ENCODE assay signal across 10 mouse cellular contexts in the genomic region with DNA sequence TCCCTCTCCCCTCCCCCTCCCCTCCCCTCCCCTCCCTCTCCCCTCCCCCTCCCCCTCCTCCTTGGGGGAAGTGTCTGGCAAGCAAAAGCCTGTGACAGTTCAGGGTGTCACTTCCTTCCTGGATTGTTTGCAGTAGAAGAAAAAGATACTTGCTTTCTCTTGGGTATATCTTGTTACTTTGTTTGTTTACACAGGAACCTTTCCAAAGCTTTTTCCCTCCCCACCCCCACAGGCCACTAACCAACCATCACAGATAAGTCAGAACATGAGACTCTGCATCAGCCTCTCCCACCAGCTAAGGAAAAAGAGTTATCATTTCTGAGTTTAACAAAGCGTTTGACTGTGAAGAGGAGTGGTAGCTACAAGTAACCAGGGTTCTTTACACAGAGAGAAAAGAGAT.
A peak's percentile ranks its signal among the peaks of the same experiment; 100 is the strongest.
DNase-seq lines count a peak whose midpoint lies in the region; ATAC-seq lines count a peak whose summit lies in the region.
"Had no signal": no experiment of that assay in that cellular context is flagged by ENCODE, and none has a peak within 500 bp of the region (broad histone marks: within the 10 kb centered on the region; RNA-seq: fewer than 3 reads in every experiment).

No protein-coding gene starts in this region.

- ATAC-seq in CD4-positive, CD25-positive, alpha-beta regulatory T cell, adult 4 months, result peak; percentile 54
- ATAC-seq in heart, embryonic 12.5 days (ENCODE audit: insufficient number of reproducible peaks, low FRiP score), result peak; percentile 53; the same call in 1 of the 2 replicates
- ATAC-seq in liver, embryonic 16.5 days (ENCODE audit: low read depth), result no peak

- DNase-seq in adrenal gland, adult (ENCODE audit: inconsistent age in 2 of 2, low spot score in 1 of 2), result peak; percentile 13 to 47
- no peak for DNase-seq in adrenal gland, adult 8-10 months
- no peak for DNase-seq in yolk sac, embryonic 10.5 days (ENCODE audit: low spot score)
- no peak for DNase-seq in cerebellum, adult 9-10 months
- no peak for DNase-seq in spleen, postnatal 4 days (ENCODE audit: low spot score in 2 of 2)
- DNase-seq: right cerebral cortex, postnatal 4 days had no signal

- H3K4me1 ChIP-seq in heart, embryonic 12.5 days (replicated peaks), result peaks cover 6% of the 10 kb centered on the region
- peaks cover 6% of the 10 kb centered on the region; the same call in 1 of the 2 replicates for H3K4me1 ChIP-seq in liver, embryonic 16.5 days (ENCODE audit: control insufficient read depth, low read depth, low read length)

- no peaks in the 10 kb centered on the region for H3K36me3 ChIP-seq in heart, embryonic 12.5 days
- no peaks in the 10 kb centered on the region for H3K36me3 ChIP-seq in liver, embryonic 16.5 days (ENCODE audit: control insufficient read depth, insufficient read depth)
- H3K36me3 ChIP-seq: limb, embryonic 12.5 days had no signal

- H3K9ac ChIP-seq in heart, embryonic 12.5 days, result no peak overlapping the region
- no peak overlapping the region for H3K9ac ChIP-seq in liver, embryonic 16.5 days (ENCODE audit: low read depth, low read length)
- H3K9ac ChIP-seq: limb, embryonic 12.5 days had no signal

- no peaks in the 10 kb centered on the region for H3K9me3 ChIP-seq in heart, embryonic 12.5 days (replicated peaks)
- H3K9me3 ChIP-seq in liver, embryonic 16.5 days (replicated peaks; ENCODE audit: control insufficient read depth, low read length), result no peaks in the 10 kb centered on the region
- H3K9me3 ChIP-seq: limb, embryonic 12.5 days had no signal

- WGBS in heart, embryonic 12.5 days, result 16% methylated on average over 1 of the region's 1 CpGs
- WGBS in liver, embryonic 16.5 days (ENCODE audit: insufficient replicate concordance), result 6% methylated on average over 1 of the region's 1 CpGs

- no peak overlapping the region for H3K4me3 ChIP-seq in heart, embryonic 12.5 days
- H3K4me3 ChIP-seq in liver, embryonic 16.5 days (ENCODE audit: low read depth, low read length), result no peak overlapping the region
- H3K4me3 ChIP-seq: limb, embryonic 12.5 days had no signal

- no peak overlapping the region for H3K4me2 ChIP-seq in heart, embryonic 12.5 days
- no peak overlapping the region for H3K4me2 ChIP-seq in liver, embryonic 16.5 days (ENCODE audit: low read depth, low read length)
- H3K4me2 ChIP-seq: limb, embryonic 12.5 days had no signal

- H3K27ac ChIP-seq in heart, embryonic 12.5 days (ENCODE audit: poor library complexity, severe bottlenecking), result 0 out of 2 replicates have a peak overlapping the region, but pooled peaks have one; percentile 21
- H3K27ac ChIP-seq in liver, embryonic 16.5 days (ENCODE audit: low read length), result peak overlapping the region; percentile 45; the same call in 1 of the 2 replicates
- H3K27ac ChIP-seq: limb, embryonic 12.5 days had no signal

- H3K27me3 ChIP-seq in heart, embryonic 12.5 days (replicated peaks), result no peaks in the 10 kb centered on the region
- no peaks in the 10 kb centered on the region for H3K27me3 ChIP-seq in liver, embryonic 16.5 days (ENCODE audit: control insufficient read depth, insufficient read depth, low read depth, low read length)
- H3K27me3 ChIP-seq: limb, embryonic 12.5 days had no signal

Comparison
In these comparisons a context has a peak if more than half of its experiments do, and no peak if none do; other contexts are left out.
1. DNase-seq: peak in adrenal gland, adult (2 of 2); none in adrenal gland, adult 8-10 months (single experiment), yolk sac, embryonic 10.5 days (single experiment), cerebellum, adult 9-10 months (single experiment) and spleen, postnatal 4 days (0 of 2).